Mouse (Mus musculus): ENCODE results near the gene Syvn1.

DNA sequence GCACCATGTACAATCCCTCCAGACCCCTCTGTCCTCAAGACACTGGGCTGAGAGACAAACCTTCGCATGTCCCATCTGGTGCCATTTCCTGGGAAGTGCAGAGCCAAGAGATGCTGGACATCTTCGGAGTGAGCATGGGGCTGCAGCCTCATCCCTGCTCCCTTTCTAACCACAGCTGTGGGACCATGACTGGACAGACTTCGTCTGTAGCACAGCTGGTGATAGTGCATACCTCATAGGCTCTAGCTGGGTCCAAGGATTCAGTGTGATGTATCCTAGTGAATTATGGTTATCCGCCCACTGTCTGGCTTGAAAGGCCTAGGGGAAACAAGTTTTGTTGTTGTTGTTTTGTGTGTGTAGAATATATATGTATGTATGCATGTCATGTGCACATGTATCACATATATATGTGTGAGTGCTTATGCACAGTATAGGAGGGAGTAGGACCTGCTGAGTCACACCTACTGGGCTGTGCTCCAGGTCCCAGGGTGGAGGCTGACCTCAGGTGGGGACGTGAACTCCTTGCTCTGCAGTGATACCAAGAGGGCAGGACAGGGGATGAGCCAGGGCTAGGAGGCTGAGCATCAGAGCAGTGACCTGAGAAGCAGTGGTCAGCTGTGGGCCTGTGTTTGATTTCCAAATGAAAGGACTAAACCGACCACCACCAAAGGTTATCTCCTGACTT is 55.9 kb downstream of the Syvn1 start:
- TF ChIP-seq CTCF (IDR thresholded peaks at IDR 0.05; ENCODE audit: borderline replicate concordance, extremely low read depth, insufficient read depth, insufficient read length): no peak
- TF ChIP-seq POLR2A (IDR thresholded peaks at IDR 0.05; ENCODE audit: borderline replicate concordance, extremely low read depth, insufficient read depth, insufficient read length, poor library complexity, severe bottlenecking): no peak
